Mouse (Mus musculus): ENCODE measurements at regions not wholly inside any gene's neighbourhood (a gene's known extent, or its start where the extent isn't known, plus 50 kb on each side); places are given as distances from the start of the nearest gene placed in this dataset.

- no peak for DNase-seq (ENCODE audit: low spot score)
These were observed 53.2 kb upstream of the Lef1 start for GRCm38 (mm10) chr3:131056893-131057660.

- no peak for DNase-seq (ENCODE audit: low spot score)
These were observed 55.9 kb upstream of the Lef1 start for GRCm38 (mm10) chr3:131054241-131054972.

DNA sequence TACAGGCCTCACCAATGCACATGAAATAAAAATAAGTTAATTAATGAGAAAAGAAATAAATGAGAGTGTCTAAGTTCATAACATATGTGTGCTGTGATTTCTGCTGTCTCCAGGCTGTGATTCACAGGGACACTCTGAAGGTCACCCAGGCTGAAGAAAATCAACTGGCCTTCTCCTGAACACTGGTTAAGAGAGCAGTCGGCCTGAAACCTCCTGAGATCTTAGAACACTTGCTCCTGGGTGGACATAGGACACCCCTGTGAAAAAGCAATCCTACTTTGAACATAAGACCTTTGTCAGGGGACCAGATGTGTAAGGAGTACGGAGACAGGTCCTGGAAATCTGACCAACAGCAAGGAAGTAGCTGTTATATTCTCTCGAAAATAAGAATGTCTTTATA lies 62.6 kb upstream of the Lef1 start:
- DNase-seq (ENCODE audit: low spot score): no peak

DNA sequence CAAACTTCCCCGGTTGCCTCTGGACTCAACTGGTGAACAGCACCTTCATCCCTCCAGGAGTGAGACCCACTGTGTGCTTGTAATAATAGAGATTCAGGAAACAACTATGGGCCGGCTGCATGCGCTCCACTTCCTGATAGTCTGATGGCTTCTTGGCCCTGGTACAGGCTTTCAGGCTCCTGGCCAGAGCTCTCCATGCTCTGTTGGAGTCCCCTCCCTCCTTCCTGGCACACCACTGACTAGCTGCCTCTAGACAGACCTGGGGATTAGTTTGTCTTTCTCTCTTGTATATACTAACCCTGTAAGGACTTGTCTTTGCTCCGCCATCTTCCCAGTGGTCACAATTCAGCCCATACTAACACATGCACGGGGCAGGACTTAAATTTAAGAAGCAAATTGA lies 63.9 kb upstream of the Lef1 start:
- no peak for DNase-seq (ENCODE audit: low spot score)

GRCm38 (mm10) chr3:131040214-131040825 lies 70.0 kb upstream of the Lef1 start:
- no peak for DNase-seq (ENCODE audit: low spot score)

DNA sequence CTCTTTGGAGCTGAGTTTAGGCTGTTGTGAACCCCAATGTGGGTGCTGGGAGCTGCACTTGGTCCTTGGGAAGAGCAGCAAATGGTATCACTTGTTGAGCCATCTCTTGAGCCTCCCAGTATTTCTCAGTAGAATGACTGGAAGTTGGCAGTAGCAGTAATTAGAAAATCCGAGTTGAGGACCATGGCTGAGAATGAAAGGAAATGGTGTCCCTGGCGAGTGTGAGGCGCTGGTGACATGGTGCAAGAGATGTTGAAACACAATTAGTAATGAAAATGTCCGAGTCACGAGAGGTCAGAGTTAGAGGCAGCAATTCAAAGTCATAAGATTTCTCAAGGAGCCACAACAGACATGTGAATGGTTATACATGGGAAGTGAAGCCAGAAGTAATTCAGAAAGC lies 73.2 kb upstream of the Lef1 start:
- DNase-seq (ENCODE audit: low spot score): no peak

DNA sequence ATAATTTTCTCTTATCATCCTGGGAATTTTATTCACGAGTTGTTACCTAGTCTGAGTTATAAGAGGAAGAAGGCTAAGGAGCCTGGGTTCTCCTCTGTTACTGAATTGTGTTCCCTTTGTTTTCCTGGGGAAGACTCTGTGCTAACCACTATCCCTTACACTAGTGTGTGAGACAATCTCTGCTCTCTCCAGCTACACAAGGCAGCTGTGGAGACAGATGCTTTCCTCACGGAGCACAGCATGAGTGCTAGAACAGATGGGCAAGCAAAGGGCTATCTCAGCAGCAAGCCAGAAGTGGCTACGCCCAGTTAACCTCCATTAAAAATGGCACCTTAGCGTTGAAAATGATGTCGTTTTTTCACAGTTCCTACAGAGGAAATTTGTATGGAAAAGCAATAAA lies 75.5 kb upstream of the Lef1 start:
- DNase-seq (ENCODE audit: low spot score): no peak

DNA sequence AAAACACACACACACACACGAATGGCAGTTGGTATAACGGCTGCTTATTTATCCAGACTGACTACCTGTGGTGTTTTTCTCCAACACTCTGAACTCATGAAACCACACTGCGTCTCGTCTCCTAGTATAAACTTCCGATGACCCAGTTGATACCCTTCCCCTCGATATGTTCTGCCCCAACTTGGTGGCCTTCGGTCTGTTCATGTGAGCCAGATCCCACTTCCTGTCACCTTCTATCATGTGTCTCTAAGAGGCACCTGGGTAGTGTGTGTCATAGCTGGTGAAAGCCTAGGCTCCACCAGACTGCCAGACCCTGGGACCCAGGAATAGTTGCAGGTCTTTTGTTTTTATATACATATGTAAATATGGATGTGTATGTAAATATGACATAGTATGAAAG lies 83.9 kb upstream of the Lef1 start:
- no peak for DNase-seq (ENCODE audit: low spot score)

GRCm38 (mm10) chr3:131019163-131019956 lies 90.9 kb upstream of the Lef1 start:
- no peak for DNase-seq (ENCODE audit: low spot score)

DNA sequence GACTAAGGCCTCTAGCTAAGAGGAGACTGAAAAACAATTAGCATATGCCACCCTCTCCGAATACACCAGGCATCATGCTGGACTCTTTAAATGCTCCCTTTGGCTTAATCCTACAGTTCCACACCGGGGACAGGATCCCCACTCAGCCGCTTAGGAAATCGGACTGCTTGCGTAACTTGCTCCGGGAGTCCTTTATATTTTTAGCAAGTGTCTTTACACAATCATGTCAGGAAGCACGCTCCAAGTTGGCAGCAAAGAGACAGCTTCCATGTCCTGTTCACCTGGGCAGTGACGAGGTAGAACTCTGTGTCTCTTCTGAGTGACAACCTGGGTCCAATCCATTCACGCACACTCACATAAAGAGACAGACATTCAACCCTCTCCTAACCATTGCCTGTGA lies 92.4 kb upstream of the Lef1 start:
- DNase-seq (ENCODE audit: low spot score): no peak

GRCm38 (mm10) chr3:131016104-131016503 lies 94.2 kb upstream of the Lef1 start:
- DNase-seq (ENCODE audit: low spot score): no peak

GRCm38 (mm10) chr3:131014092-131014716 lies 96.1 kb upstream of the Lef1 start:
- no peak for DNase-seq (ENCODE audit: low spot score)

GRCm38 (mm10) chr3:131000701-131001100 lies 109.6 kb upstream of the Lef1 start:
- no peak for DNase-seq (ENCODE audit: low spot score)

DNA sequence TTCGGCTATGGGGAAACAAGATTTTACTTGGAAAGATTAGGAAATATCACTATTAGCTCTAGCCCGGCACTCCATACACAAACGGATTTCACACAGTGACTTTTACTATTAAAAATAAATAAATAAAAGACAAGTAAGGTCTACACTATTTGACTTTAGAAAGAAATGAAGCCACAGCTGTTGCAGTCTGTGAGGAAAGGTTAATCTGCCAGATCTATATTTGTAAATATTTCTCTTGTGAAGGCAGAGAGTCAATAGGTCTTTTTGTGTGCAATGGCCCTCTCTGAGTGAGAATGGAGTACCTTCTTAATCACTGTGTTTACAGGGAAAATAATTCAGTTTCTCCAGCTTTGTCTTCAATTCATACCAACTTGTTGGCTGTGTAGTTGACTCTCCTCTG lies 110.0 kb upstream of the Lef1 start:
- no peak for DNase-seq (ENCODE audit: low spot score)

DNA sequence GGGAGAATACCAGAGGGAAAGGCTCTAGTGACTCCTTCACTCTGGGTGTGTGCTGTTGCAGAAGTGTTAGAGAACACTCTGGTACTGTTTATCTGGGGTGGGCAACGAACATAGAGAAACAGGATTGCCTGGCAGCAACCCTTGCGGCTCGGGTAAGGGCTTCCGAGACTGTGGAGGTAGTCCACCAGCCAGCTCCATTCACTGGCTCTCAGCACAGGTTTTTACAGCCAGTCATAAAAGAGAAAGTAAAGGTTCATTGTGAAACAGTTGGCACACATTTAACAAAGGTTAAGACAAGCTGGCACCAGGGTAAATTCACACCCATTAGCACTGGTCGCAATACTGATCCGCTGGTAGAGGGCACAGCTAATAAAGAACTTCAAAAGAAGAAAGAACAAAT lies 110.5 kb upstream of the Lef1 start:
- no peak for DNase-seq (ENCODE audit: low spot score)

- DNase-seq (ENCODE audit: low spot score): no peak
These were observed 111.8 kb upstream of the Lef1 start for GRCm38 (mm10) chr3:130998433-130998832.

- DNase-seq (ENCODE audit: low spot score): no peak
These were observed 113.5 kb upstream of the Lef1 start for GRCm38 (mm10) chr3:130996786-130997185.

GRCm38 (mm10) chr3:130991971-130992370 lies 118.3 kb upstream of the Lef1 start:
- no peak for DNase-seq (ENCODE audit: low spot score)

DNA sequence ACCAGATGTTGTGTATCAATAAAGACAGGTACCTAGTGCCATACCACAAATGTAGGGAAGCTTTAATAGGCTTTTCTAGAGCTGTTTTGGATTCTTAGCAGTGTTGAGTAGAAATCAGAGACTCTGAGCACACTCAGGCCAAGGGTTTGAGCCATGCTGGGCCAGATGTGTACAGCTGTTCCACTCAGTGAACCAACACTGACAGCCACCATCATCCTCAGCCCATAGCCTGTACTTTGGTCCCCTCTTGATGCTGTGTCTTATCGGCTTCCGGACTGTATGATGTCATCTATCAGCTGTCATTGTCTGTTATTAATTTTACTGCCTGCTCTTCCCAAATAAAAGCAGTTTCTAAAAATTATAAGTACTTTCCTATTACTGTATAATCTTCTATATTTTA lies 123.6 kb upstream of the Lef1 start:
- no peak for DNase-seq (ENCODE audit: low spot score)

- DNase-seq (ENCODE audit: low spot score): no peak
These were observed 124.2 kb upstream of the Lef1 start for GRCm38 (mm10) chr3:130986101-130986500.

DNA sequence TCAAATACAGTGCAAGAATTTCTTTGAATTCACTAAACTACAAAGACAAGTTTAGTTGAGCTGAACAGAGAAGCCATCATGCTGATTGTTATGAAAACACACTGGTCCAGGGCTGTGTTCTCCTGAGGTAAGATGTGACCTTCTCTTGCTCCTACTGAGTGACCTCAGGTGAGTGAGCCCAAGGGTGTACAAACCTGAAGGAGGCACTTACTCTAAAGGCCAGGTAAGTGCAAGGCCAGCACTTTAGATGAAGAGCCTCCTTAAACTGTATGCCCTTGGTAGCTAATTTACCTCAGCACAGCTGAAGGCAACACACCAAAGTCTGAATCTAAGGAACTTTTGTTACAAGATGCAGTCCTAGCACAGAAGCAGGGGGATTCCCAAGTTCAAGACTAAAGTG lies 128.7 kb upstream of the Lef1 start:
- no peak for DNase-seq (ENCODE audit: low spot score)
